Mouse (Mus musculus) skeletal muscle tissue, postnatal 0 days (tissue): Measurements from ENCODE around the gene Tgtp1. TPM values are rescaled to one million over a fixed set of nuclear protein-coding genes. Genes with fewer than 3 reads are reported as not detected.

ENCODE experiments used
- polyA plus RNA-seq: library from polyadenylated mRNA; unstranded; fragments of >200 nt; fragmentation: Nextera tagmentation; extraction: Ambion mirVana; gene quantifications from 2 replicates; pipeline ENCODE4 v1.2.1, GENCODE M21; 2015

The Tgtp1 gene
- 0.29 and 0.78 TPM in 2 replicates for polyA plus RNA-seq

DNA sequence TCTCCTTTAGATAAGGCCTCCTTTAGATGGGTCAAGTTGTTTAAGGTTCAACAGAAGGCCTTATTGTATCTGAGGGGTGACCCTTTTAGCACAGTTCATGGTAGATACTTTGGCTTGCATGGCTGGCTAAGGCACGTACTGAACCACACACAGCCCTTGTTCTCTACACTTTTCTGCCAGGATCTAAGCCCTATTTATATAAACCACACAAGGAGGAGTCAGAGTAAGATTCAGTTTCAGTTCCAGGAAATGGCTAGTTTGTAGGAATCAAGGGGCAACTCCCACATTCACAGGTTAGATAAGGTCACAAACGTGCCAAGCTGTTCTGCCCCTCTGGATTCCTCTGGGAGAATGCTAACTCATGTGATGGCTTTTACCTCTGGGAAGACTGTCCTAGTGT lies at the start of gene Tgtp1:
TSS of gene Tgtp1 (minus strand) at position 155 of the 400 bp plus-strand sequence.

DNA sequence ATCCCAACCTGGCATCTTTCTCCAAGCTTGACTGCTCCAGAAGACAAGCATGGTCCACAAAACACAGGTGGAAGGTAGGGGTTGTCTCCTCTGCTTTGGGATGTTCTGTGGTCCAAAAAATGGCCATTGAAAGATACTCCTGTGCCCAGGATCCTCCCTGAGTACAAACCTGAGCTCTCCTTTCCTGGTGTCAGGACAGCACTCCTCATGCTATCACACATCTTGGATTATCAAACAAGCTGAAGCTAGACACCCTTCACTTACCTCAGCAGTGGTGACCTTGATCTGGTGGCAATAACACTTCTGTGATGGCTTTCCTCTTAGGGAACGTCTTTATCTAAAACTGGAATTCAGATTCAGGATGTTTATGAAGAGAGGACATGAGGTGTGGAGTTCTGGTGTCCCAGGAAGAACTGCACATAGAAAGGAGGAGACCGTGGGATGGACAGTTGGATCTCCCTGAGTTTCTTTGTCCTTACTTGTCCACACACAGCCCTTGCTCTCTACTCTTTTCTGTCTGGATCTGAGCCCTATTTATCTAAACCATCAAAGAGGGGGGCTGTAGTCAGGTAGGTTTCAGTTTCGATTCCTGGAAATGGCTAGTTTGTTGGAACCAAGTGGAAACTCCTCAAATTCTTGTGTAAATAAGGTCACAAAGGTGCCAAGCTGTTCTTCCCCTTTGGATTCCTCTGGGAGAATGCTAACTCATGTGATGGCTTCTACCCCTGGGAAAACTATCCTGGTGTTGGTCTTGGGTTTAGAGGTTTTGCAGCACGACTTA lies 2.0 kb downstream of the Tgtp1 start, which contains the start of gene Gm12185:
TSS of gene Gm12185 (minus strand) at position 487 of the 781 bp plus-strand sequence.

DNA sequence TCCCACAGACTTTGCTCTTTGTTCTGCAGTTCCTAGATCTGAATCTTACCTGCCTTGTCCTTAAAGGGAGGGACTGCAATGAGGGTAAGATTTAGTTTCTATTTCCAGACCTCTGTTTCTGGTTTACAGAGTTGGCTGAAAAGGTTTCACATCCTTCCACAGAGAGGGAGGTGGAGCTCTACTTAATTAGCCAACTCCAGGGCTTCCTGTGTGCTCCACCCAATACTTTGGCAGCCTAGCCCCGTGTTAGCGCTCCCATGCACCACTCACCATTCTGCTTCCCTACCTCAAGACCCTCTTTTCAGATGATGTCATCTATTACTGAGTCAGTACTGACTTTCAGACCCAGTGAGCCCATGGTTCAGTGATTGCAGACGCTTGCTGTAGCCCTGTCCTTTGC lies 14.7 kb downstream of the Tgtp1 start, which contains the start of gene 9930111J21Rik1:
TSS of gene 9930111J21Rik1 (minus strand) at position 148 of the 400 bp plus-strand sequence.

DNA sequence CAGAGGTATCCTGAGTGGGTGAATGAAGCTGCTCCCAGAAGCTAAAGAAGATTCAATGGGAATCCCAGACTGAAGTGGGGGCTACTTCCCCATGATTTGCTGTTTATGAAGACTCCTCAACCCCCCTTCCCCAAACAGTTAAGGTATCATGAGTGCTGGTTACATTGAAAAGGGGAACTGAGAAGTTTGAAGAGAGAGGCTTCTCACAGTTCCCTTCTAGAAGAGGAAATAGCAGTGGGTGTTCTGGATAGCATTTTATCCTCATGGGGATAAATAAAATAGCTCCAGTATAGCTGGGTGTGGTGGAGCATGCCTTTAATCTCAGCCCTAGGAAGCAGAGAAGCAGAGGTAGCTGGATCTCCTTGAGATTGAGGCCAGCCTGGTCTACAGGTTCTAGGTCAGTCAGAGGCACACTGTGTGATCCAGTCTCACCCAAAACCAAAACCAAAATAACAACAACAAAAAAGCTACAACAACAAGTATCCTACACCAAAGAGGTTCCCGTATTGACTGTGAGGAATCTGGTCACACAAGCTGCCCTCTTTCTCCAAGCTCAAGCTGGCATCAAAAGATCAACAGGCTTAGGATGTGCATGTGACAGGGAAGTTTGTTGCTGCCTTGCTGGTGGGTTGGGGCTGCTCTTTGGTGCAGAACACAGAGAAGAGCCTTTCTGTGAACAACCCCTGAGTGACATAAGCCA lies 15.6 kb downstream of the Tgtp1 start, which contains the start of gene Olfr56:
TSS of gene Olfr56 (plus strand) at position 650 of the 700 bp plus-strand sequence.

DNA sequence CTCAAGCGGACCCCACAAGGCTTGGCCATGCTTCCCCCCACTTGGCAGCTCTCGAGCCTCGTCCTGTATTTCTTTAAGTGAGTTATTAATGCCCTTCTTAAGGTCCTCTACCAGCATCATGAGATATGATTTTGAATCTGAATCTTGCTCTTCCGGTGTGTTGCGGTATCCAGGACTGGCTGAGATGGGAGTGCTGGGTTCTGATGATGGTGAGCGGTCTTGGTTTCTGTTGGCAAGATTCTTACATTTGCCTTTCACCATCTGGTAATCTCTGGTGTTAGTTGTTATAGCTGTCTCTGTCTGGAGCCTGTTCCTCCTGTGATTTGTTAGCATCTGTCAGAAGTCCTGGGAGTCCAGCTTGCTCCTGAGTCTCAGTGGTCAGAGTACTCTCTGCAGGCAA lies 47.9 kb downstream of the Tgtp1 start, which contains the start of gene Psme2b:
TSS of gene Psme2b (minus strand) at position 101 of the 400 bp plus-strand sequence.

Other genes starting within 250 kb of the Tgtp1 start
- gene Rack1, start 193.8 kb downstream of the Tgtp1 start, polyA plus RNA-seq: 361 and 397 TPM in 2 replicates
- 2.4 and 2.7 TPM in 2 replicates for gene Trim41, start 176.8 kb downstream of the Tgtp1 start, polyA plus RNA-seq
- 7.4 and 9.4 TPM in 2 replicates for gene Trim7, start 168.0 kb downstream of the Tgtp1 start, polyA plus RNA-seq
- 4.0 and 4.4 TPM in 2 replicates for gene Gm12184, start 167.5 kb downstream of the Tgtp1 start, polyA plus RNA-seq
- 10.9 and 11.5 TPM in 2 replicates for gene Irgm1, start 122.5 kb downstream of the Tgtp1 start, polyA plus RNA-seq
- gene Gm5431, start 92.0 kb downstream of the Tgtp1 start, polyA plus RNA-seq: 0.44 and 0.68 TPM in 2 replicates
- 2.4 and 3.1 TPM in 2 replicates for gene Psme2b, start 48.0 kb downstream of the Tgtp1 start, polyA plus RNA-seq
- 0.05 and 0.10 TPM in 2 replicates for gene Olfr56, start 15.3 kb downstream of the Tgtp1 start, polyA plus RNA-seq
- gene 9930111J21Rik1, start 14.8 kb downstream of the Tgtp1 start, polyA plus RNA-seq: 0.51 and 0.56 TPM in 2 replicates
- 0.02 TPM in 1 of 2 replicates, not detected in the other for gene Gm12185, start 1.9 kb downstream of the Tgtp1 start, polyA plus RNA-seq
- 0.69 and 0.95 TPM in 2 replicates for gene 9930111J21Rik2, start 57.1 kb upstream of the Tgtp1 start, polyA plus RNA-seq
- gene Tgtp2, start 70.0 kb upstream of the Tgtp1 start, polyA plus RNA-seq: 0.36 and 0.54 TPM in 2 replicates
- gene Ifi47, start 82.4 kb upstream of the Tgtp1 start, polyA plus RNA-seq: 2.7 and 3.1 TPM in 2 replicates
- 0.12 and 0.13 TPM in 2 replicates for gene Olfr1396, start 120.7 kb upstream of the Tgtp1 start, polyA plus RNA-seq
- gene Olfr1395, start 148.1 kb upstream of the Tgtp1 start, polyA plus RNA-seq: not detected in 2 replicates
- gene Olfr1394, start 160.2 kb upstream of the Tgtp1 start, polyA plus RNA-seq: not detected in 2 replicates
- 3.6 and 4.6 TPM in 2 replicates for gene Btnl9, start 193.0 kb upstream of the Tgtp1 start, polyA plus RNA-seq
- gene Zfp62, start 209.1 kb upstream of the Tgtp1 start, polyA plus RNA-seq: 13.0 and 14.6 TPM in 2 replicates